Mouse (Mus musculus) lung, postnatal 14 days (tissue): ENCODE measurements at regions not wholly inside any gene's neighbourhood (a gene's known extent, or its start where the extent isn't known, plus 50 kb on each side); places are given as distances from the start of the nearest gene placed in this dataset.
A peak's percentile ranks its signal among the peaks of the same experiment; 100 is the strongest.

Source experiments
- DNase-seq: peaks from one replicate; pipeline ENCODE4 v3.0.0; 2021

- DNase-seq = no peak
Measured at GRCm38 (mm10) chr9:25374161-25374560, 107.2 kb upstream of the Eepd1 start.

- DNase-seq = no peak
Measured at GRCm38 (mm10) chr9:25376209-25376608, 105.1 kb upstream of the Eepd1 start.

GRCm38 (mm10) chr9:25377771-25378747, 103.3 kb upstream of the Eepd1 start:
- DNase-seq = peak; percentile 22

GRCm38 (mm10) chr9:25385333-25385732, 96.0 kb upstream of the Eepd1 start:
- no peak for DNase-seq

- DNase-seq = no peak
Measured at GRCm38 (mm10) chr9:25387876-25388650, 93.3 kb upstream of the Eepd1 start.

- DNase-seq = no peak
Measured at GRCm38 (mm10) chr9:25389351-25389750, 92.0 kb upstream of the Eepd1 start.

- peak; percentile 14 for DNase-seq
Measured at GRCm38 (mm10) chr9:25400647-25401335, 80.6 kb upstream of the Eepd1 start.

GRCm38 (mm10) chr9:25405848-25406247, 75.5 kb upstream of the Eepd1 start:
- DNase-seq = no peak

- no peak for DNase-seq
Measured at GRCm38 (mm10) chr9:25408518-25408917, 72.8 kb upstream of the Eepd1 start.

- DNase-seq = no peak
Measured at GRCm38 (mm10) chr9:25409729-25410128, 71.6 kb upstream of the Eepd1 start.

- DNase-seq = no peak
Measured at GRCm38 (mm10) chr9:25413873-25414272, 67.5 kb upstream of the Eepd1 start.

GRCm38 (mm10) chr9:25414315-25414714, 67.0 kb upstream of the Eepd1 start:
- DNase-seq = no peak

GRCm38 (mm10) chr9:25426941-25427340, 54.4 kb upstream of the Eepd1 start:
- DNase-seq = no peak

- no peak for DNase-seq
Measured at GRCm38 (mm10) chr9:25429450-25430213, 51.7 kb upstream of the Eepd1 start.
